Mouse (Mus musculus) kidney, adult 10 weeks (tissue): ENCODE data around the gene Mageb5. TPM values are rescaled to one million over a fixed set of nuclear protein-coding genes. Genes with fewer than 3 reads are reported as not detected.

Experiments
- polyA plus RNA-seq: library from polyadenylated mRNA; stranded (reverse); fragments of 350-450 nt; fragmentation: Illumina TruSeq; extraction: RNeasy Lipid Tissue Mini Kit (QIAGEN cat#74804); gene quantifications from one replicate; pipeline ENCODE4 v1.2.3, GENCODE M21; 2014; ENCODE audit warnings: low read depth, low replicate concordance

Gene Mageb5
- polyA plus RNA-seq = not detected

GRCm38 (mm10) chrX:91782918-91783317, at the start of gene Mageb5:
TSS of gene Mageb5 (minus strand) at chrX:91783018.

Other genes with a start within 250 kb of the Mageb5 start
- gene 1700084M14Rik, start 207.1 kb downstream of the Mageb5 start, polyA plus RNA-seq = not detected
- not detected for gene Gm14781, start 150.8 kb downstream of the Mageb5 start, polyA plus RNA-seq
- not detected for gene Mageb1, start 233.3 kb upstream of the Mageb5 start, polyA plus RNA-seq